Mouse (Mus musculus): ENCODE measurements around the gene Cpne2. TPM values are rescaled to one million over a fixed set of nuclear protein-coding genes. Genes with fewer than 3 reads are reported as not detected.

Gene Cpne2
- polyA plus RNA-seq, 1 experiment from 2014 or later = 5.8 TPM

DNA sequence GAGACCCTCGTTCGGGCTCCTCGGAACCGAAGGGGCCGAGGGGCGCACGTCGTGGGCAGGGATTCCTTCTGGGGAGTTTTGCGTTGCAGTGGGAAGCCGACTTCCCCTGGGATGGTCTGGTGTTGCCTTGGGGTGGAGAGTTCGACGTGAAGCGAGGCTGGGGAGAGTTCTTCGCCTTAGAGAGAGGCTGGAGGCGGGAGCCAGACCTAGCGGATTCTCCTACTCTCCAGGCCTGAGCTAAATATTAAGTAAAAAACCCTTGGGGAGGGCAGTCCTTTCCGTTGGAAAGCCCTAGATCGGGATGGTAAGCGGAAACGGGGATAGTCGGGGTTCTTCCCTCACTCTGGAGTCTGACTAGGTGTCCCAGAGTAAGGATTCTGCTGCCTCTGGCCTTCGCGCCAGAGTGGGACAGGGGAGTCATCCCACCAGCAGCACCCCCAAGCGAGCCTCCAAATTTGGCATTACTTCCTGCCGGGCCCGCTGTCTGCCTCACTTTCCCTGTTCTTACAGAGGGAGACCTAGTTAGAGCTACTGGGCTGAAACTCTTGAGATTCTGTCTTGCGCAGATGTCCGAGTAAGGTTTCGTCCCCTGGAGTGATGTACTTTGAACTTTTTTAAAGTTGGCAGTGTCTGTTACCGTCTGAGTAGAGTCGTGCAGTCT lies 69.8 kb downstream of the Cpne2 start:
- Histone ChIP-seq H3K27me3 (ENCODE audit: control insufficient read depth, insufficient read depth, low read length) (no peaks in the 10 kb centered on the region), H3K36me3 (ENCODE audit: control insufficient read depth, insufficient read depth) (no peaks in the 10 kb centered on the region), H3K27ac (ENCODE audit: low read length) (peak overlapping the region; percentile 85), H3K4me2 (ENCODE audit: low read depth, low read length) (peak overlapping the region; percentile 95), H3K4me1 (ENCODE audit: control insufficient read depth, insufficient read depth, low read length) (peaks cover 16% of the 10 kb centered on the region), H3K9me3 (replicated peaks; ENCODE audit: control insufficient read depth, low read length) (no peaks in the 10 kb centered on the region), H3K4me3 (ENCODE audit: low read length) (peak overlapping the region; percentile 78), H3K9ac (ENCODE audit: low read length) (peak overlapping the region; percentile 90)
- no peak for ATAC-seq (replicated peaks; ENCODE audit: extremely low read depth, insufficient read depth, low FRiP score)
- under 1% methylated on average over 31 of the region's 31 CpGs for WGBS

DNA sequence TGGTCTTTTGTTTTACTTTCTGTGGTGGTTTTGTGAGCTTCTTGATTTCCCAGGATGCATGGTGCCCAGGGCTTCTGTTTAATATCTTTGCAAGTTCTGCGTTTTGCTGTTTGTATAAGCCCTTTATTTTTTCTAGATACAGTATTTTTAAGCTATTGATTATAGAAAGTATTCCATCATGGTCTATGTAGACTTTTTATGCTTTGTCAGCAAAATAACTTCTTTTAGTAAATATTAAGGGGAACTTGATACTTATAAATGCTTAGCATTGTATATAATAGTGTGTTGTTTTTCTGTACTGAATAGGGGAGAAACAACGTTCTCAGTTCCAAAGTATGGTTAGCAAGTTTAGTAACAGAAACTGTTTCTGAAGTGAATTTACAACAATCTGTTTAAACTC lies 71.2 kb downstream of the Cpne2 start:
- H3K27ac ChIP-seq (ENCODE audit: low read length) = no peak overlapping the region
- H3K9me3 ChIP-seq (replicated peaks; ENCODE audit: control insufficient read depth, low read length) = no peaks in the 10 kb centered on the region
- H3K36me3 ChIP-seq (ENCODE audit: control insufficient read depth, insufficient read depth) = no peaks in the 10 kb centered on the region
- WGBS = 82% methylated on average over 2 of the region's 2 CpGs
- H3K9ac ChIP-seq (ENCODE audit: low read length) = no peak overlapping the region
- no peak overlapping the region for H3K4me2 ChIP-seq (ENCODE audit: low read depth, low read length)
- H3K4me1 ChIP-seq (ENCODE audit: control insufficient read depth, insufficient read depth, low read length) = peaks cover 16% of the 10 kb centered on the region
- no peak for ATAC-seq (replicated peaks; ENCODE audit: extremely low read depth, insufficient read depth, low FRiP score)
- no peak overlapping the region for H3K4me3 ChIP-seq (ENCODE audit: low read length)
- no peaks in the 10 kb centered on the region for H3K27me3 ChIP-seq (ENCODE audit: control insufficient read depth, insufficient read depth, low read length)

DNA sequence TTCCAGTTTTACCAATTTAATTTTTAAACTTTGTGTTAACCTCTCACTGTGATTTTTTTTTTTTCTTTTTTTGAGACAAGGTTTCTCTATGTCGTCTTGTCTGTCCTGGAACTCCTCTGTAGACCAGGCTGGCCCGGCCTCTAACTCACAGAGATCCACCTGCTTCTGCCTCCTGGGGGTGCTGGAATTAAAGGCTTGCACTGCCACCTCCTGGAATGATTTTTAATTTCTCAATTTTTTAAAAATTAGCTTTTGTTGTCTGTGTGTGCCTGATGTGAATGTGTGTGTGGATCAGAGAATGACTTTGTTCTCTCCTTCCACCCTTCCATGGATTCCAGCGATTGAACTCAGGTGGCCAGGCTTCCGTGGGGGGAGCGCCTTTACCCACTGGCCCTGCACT lies 74.3 kb downstream of the Cpne2 start:
- no peak for ATAC-seq (replicated peaks; ENCODE audit: extremely low read depth, insufficient read depth, low FRiP score)
- WGBS = 96% methylated on average over 5 of the region's 5 CpGs
- no peak overlapping the region for H3K27ac ChIP-seq (ENCODE audit: low read length)
- H3K9me3 ChIP-seq (replicated peaks; ENCODE audit: control insufficient read depth, low read length) = no peaks in the 10 kb centered on the region
- H3K36me3 ChIP-seq (ENCODE audit: control insufficient read depth, insufficient read depth) = no peaks in the 10 kb centered on the region
- no peak overlapping the region for H3K9ac ChIP-seq (ENCODE audit: low read length)
- peaks cover 8% of the 10 kb centered on the region for H3K4me1 ChIP-seq (ENCODE audit: control insufficient read depth, insufficient read depth, low read length)
- H3K4me3 ChIP-seq (ENCODE audit: low read length) = no peak overlapping the region
- H3K27me3 ChIP-seq (ENCODE audit: control insufficient read depth, insufficient read depth, low read length) = no peaks in the 10 kb centered on the region
- no peak overlapping the region for H3K4me2 ChIP-seq (ENCODE audit: low read depth, low read length)

Small RNA genes lying within 50 kb of the gene (microRNA-seq; reads per million reads assigned to microRNA genes)
- not detected for gene Mir7072

Other genes with a start within 250 kb of the Cpne2 start
- not detected in 2 replicates for gene Slc12a3, start 203.8 kb upstream of the Cpne2 start, polyA plus RNA-seq (2015; fragmentation: Nextera tagmentation; extraction: Ambion mirVana)
- gene Herpud1, start 146.6 kb upstream of the Cpne2 start, polyA plus RNA-seq (2015; fragmentation: Nextera tagmentation; extraction: Ambion mirVana) = 107 and 120 TPM in 2 replicates
- 0.51 and 1.1 TPM in 2 replicates for gene Nlrc5, start 98.6 kb upstream of the Cpne2 start, polyA plus RNA-seq (2015; fragmentation: Nextera tagmentation; extraction: Ambion mirVana)
- gene Rspry1, start 68.9 kb downstream of the Cpne2 start, polyA plus RNA-seq (2015; fragmentation: Nextera tagmentation; extraction: Ambion mirVana) = 23.6 and 26.8 TPM in 2 replicates
- gene Fam192a, start 69.0 kb downstream of the Cpne2 start, polyA plus RNA-seq (2015; fragmentation: Nextera tagmentation; extraction: Ambion mirVana) = 34.7 and 42.1 TPM in 2 replicates
- 116 and 117 TPM in 2 replicates for gene Arl2bp, start 133.6 kb downstream of the Cpne2 start, polyA plus RNA-seq (2015; fragmentation: Nextera tagmentation; extraction: Ambion mirVana)
- 0.29 and 0.57 TPM in 2 replicates for gene Pllp, start 163.3 kb downstream of the Cpne2 start, polyA plus RNA-seq (2015; fragmentation: Nextera tagmentation; extraction: Ambion mirVana)
- gene Ccl22, start 212.6 kb downstream of the Cpne2 start, polyA plus RNA-seq (2015; fragmentation: Nextera tagmentation; extraction: Ambion mirVana) = 0.16 TPM in 1 of 2 replicates, not detected in the other
- 8.2 and 9.3 TPM in 2 replicates for gene Cx3cl1, start 239.0 kb downstream of the Cpne2 start, polyA plus RNA-seq (2015; fragmentation: Nextera tagmentation; extraction: Ambion mirVana)

Measured in heart, embryonic 16.5 days (tissue).